Mouse (Mus musculus): ENCODE results near the gene Mcoln2. TPM values are rescaled to one million over a fixed set of nuclear protein-coding genes. Genes with fewer than 3 reads are reported as not detected.

Gene Mcoln2
- 13.6 to 28.6 TPM (median 14.5 TPM) in 3 replicates for total RNA-seq (2017)

- peak; percentile 27; the same call in 1 of the 2 replicates for ATAC-seq (replicated peaks; ENCODE audit: insufficient number of reproducible peaks, low FRiP score, low TSS enrichment, poor library complexity, severe bottlenecking)
Observed at GRCm38 (mm10) chr3:146149156-146150057, at the start of gene Mcoln2. Mcoln2 (plus strand) TSS chr3:146149833.

- ATAC-seq (replicated peaks; ENCODE audit: insufficient number of reproducible peaks, low FRiP score, low TSS enrichment, poor library complexity, severe bottlenecking), result no peak
Observed at GRCm38 (mm10) chr3:146099925-146100324, 49.7 kb upstream of the Mcoln2 start.

GRCm38 (mm10) chr3:146102049-146102448, 47.6 kb upstream of the Mcoln2 start:
- no peak for ATAC-seq (replicated peaks; ENCODE audit: insufficient number of reproducible peaks, low FRiP score, low TSS enrichment, poor library complexity, severe bottlenecking)

- ATAC-seq (replicated peaks; ENCODE audit: insufficient number of reproducible peaks, low FRiP score, low TSS enrichment, poor library complexity, severe bottlenecking), result no peak
Observed at GRCm38 (mm10) chr3:146107116-146107849, 42.4 kb upstream of the Mcoln2 start.

- peak; percentile 66 for ATAC-seq (replicated peaks; ENCODE audit: insufficient number of reproducible peaks, low FRiP score, low TSS enrichment, poor library complexity, severe bottlenecking)
Observed at GRCm38 (mm10) chr3:146107921-146108571, 41.6 kb upstream of the Mcoln2 start, which contains the start of gene Wdr63. Wdr63 (minus strand) TSS chr3:146108130.

- ATAC-seq (replicated peaks; ENCODE audit: insufficient number of reproducible peaks, low FRiP score, low TSS enrichment, poor library complexity, severe bottlenecking), result no peak; the same call in 1 of the 2 replicates
Observed at GRCm38 (mm10) chr3:146108945-146109344, 40.7 kb upstream of the Mcoln2 start.

- no peak for ATAC-seq (replicated peaks; ENCODE audit: insufficient number of reproducible peaks, low FRiP score, low TSS enrichment, poor library complexity, severe bottlenecking)
Observed at GRCm38 (mm10) chr3:146110358-146110757, 39.3 kb upstream of the Mcoln2 start.

GRCm38 (mm10) chr3:146110916-146111315, 38.7 kb upstream of the Mcoln2 start:
- ATAC-seq (replicated peaks; ENCODE audit: insufficient number of reproducible peaks, low FRiP score, low TSS enrichment, poor library complexity, severe bottlenecking), result no peak

- no peak for ATAC-seq (replicated peaks; ENCODE audit: insufficient number of reproducible peaks, low FRiP score, low TSS enrichment, poor library complexity, severe bottlenecking)
Observed at GRCm38 (mm10) chr3:146117258-146117996, 32.2 kb upstream of the Mcoln2 start, which contains the start of gene Mcoln3. Mcoln3 (plus strand) TSS chr3:146117450.

GRCm38 (mm10) chr3:146117997-146118457, 31.6 kb upstream of the Mcoln2 start:
- ATAC-seq (replicated peaks; ENCODE audit: insufficient number of reproducible peaks, low FRiP score, low TSS enrichment, poor library complexity, severe bottlenecking), result no peak

GRCm38 (mm10) chr3:146121310-146122124, 28.1 kb upstream of the Mcoln2 start:
- ATAC-seq (replicated peaks; ENCODE audit: insufficient number of reproducible peaks, low FRiP score, low TSS enrichment, poor library complexity, severe bottlenecking), result no peak

GRCm38 (mm10) chr3:146122125-146122420, 27.6 kb upstream of the Mcoln2 start:
- ATAC-seq (replicated peaks; ENCODE audit: insufficient number of reproducible peaks, low FRiP score, low TSS enrichment, poor library complexity, severe bottlenecking), result no peak

GRCm38 (mm10) chr3:146122807-146123463, 26.7 kb upstream of the Mcoln2 start:
- no peak for ATAC-seq (replicated peaks; ENCODE audit: insufficient number of reproducible peaks, low FRiP score, low TSS enrichment, poor library complexity, severe bottlenecking)

- no peak for ATAC-seq (replicated peaks; ENCODE audit: insufficient number of reproducible peaks, low FRiP score, low TSS enrichment, poor library complexity, severe bottlenecking)
Observed at GRCm38 (mm10) chr3:146123464-146123825, 26.2 kb upstream of the Mcoln2 start.

GRCm38 (mm10) chr3:146127205-146127604, 22.4 kb upstream of the Mcoln2 start:
- no peak for ATAC-seq (replicated peaks; ENCODE audit: insufficient number of reproducible peaks, low FRiP score, low TSS enrichment, poor library complexity, severe bottlenecking)

- peak; percentile 54; the same call in 1 of the 2 replicates for ATAC-seq (replicated peaks; ENCODE audit: insufficient number of reproducible peaks, low FRiP score, low TSS enrichment, poor library complexity, severe bottlenecking)
Observed at GRCm38 (mm10) chr3:146134834-146135233, 14.8 kb upstream of the Mcoln2 start.

GRCm38 (mm10) chr3:146135417-146135816, 14.2 kb upstream of the Mcoln2 start:
- ATAC-seq (replicated peaks; ENCODE audit: insufficient number of reproducible peaks, low FRiP score, low TSS enrichment, poor library complexity, severe bottlenecking), result no peak
